In genomic region chr3:38811635-38812034, GRCm38 (mm10) we compare ENCODE assay signal across 14 mouse cellular contexts.
DNase-seq lines count a peak whose midpoint lies in the region; ATAC-seq and TF ChIP-seq lines count a peak whose summit lies in the region.
"Had no signal": no experiment of that assay in that cellular context is flagged by ENCODE, and none has a peak within 500 bp of the region (broad histone marks: within the 10 kb centered on the region; RNA-seq: fewer than 3 reads in every experiment).

No protein-coding gene starts in this region.

- intact Hi-C loops in heart, postnatal 10 days (cut with DNase I): no loop called here

- TF ChIP-seq EP300 in heart, postnatal 0 days (IDR thresholded peaks at IDR 0.05; ENCODE audit: low read depth): no peak
- no peak for TF ChIP-seq EP300 in lung, postnatal 0 days (IDR thresholded peaks at IDR 0.05)

- no peaks in the 10 kb centered on the region for H3K9me3 ChIP-seq in heart, postnatal 0 days (replicated peaks; ENCODE audit: control insufficient read depth, low read length)
- no peaks in the 10 kb centered on the region for H3K9me3 ChIP-seq in lung, postnatal 0 days (ENCODE audit: low read length)
- H3K9me3 ChIP-seq: embryonic facial prominence, embryonic 13.5 days had no signal

- no peaks in the 10 kb centered on the region for H3K27me3 ChIP-seq in heart, postnatal 0 days (ENCODE audit: control insufficient read depth, insufficient read depth, low read length)
- H3K27me3 ChIP-seq in lung, postnatal 0 days (replicated peaks; ENCODE audit: insufficient read depth, low read length): no peaks in the 10 kb centered on the region
- H3K27me3 ChIP-seq: embryonic facial prominence, embryonic 13.5 days had no signal

- ATAC-seq in heart, postnatal 0 days (ENCODE audit: insufficient read depth, low read depth): no peak
- no peak for ATAC-seq in lung, postnatal 0 days
- ATAC-seq: hindbrain, postnatal 0 days had no signal

- H3K4me1 ChIP-seq in heart, postnatal 0 days (ENCODE audit: control insufficient read depth, insufficient read depth): no peaks in the 10 kb centered on the region
- H3K4me1 ChIP-seq in lung, postnatal 0 days (ENCODE audit: insufficient read depth, low read depth, low read length): no peaks in the 10 kb centered on the region

- no peak overlapping the region for H3K4me2 ChIP-seq in heart, postnatal 0 days (ENCODE audit: low read depth, low read length)
- no peak overlapping the region for H3K4me2 ChIP-seq in lung, postnatal 0 days (replicated peaks; ENCODE audit: low read depth, low read length)
- H3K4me2 ChIP-seq: embryonic facial prominence, embryonic 13.5 days had no signal

- H3K27ac ChIP-seq in heart, postnatal 0 days (ENCODE audit: low read depth): no peak overlapping the region
- H3K27ac ChIP-seq in lung, postnatal 0 days (ENCODE audit: low read length): no peak overlapping the region
- H3K27ac ChIP-seq: embryonic facial prominence, embryonic 13.5 days; hindbrain, postnatal 0 days had no signal

- H3K4me3 ChIP-seq in heart, postnatal 0 days (ENCODE audit: low read depth, low read length): no peak overlapping the region
- no peak overlapping the region for H3K4me3 ChIP-seq in lung, postnatal 0 days (ENCODE audit: low read depth, low read length)
- H3K4me3 ChIP-seq: embryonic facial prominence, embryonic 13.5 days had no signal

- H3K9ac ChIP-seq in heart, postnatal 0 days (replicated peaks; ENCODE audit: low read depth, low read length): no peak overlapping the region
- H3K9ac ChIP-seq in lung, postnatal 0 days (replicated peaks; ENCODE audit: low read depth): no peak overlapping the region
- H3K9ac ChIP-seq: embryonic facial prominence, embryonic 13.5 days had no signal

- peak; percentile 25 for TF ChIP-seq CTCF in heart, postnatal 0 days (IDR thresholded peaks at IDR 0.05; ENCODE audit: low read depth)
- TF ChIP-seq CTCF in lung, postnatal 0 days (IDR thresholded peaks at IDR 0.05): peak; percentile 41

- no peaks in the 10 kb centered on the region for H3K36me3 ChIP-seq in heart, postnatal 0 days (replicated peaks; ENCODE audit: control insufficient read depth, insufficient read depth, low read length)
- no peaks in the 10 kb centered on the region for H3K36me3 ChIP-seq in lung, postnatal 0 days (ENCODE audit: insufficient read depth, low read length)
- H3K36me3 ChIP-seq: embryonic facial prominence, embryonic 13.5 days had no signal

- 80% methylated on average over 8 of the region's 8 CpGs for WGBS in heart, postnatal 0 days
- WGBS in lung, postnatal 0 days: 83% methylated on average over 8 of the region's 8 CpGs

- no peak for DNase-seq in heart, postnatal 0 days (ENCODE audit: low spot score)
- no peak for DNase-seq in heart, postnatal 10 days
- DNase-seq in lung, postnatal 0 days (ENCODE audit: low spot score): no peak
- no peak for DNase-seq in lung, postnatal 36 days
- peak; percentile 18 for DNase-seq in NIH3T3 (ENCODE audit: low read depth)
- peak; percentile 10 for DNase-seq in thymus, postnatal 25 days
- no peak for DNase-seq in spleen, adult 18-20 months
- DNase-seq: cerebellum, postnatal 36 days; heart, postnatal 36 days; left cerebral cortex, postnatal 4 days; lung, adult 18-20 months; right cerebral cortex, postnatal 14 days had no signal

Comparison
In these comparisons a context has a peak if more than half of its experiments do, and no peak if none do; other contexts are left out.
1. DNase-seq: peak in NIH3T3 (single experiment) and thymus, postnatal 25 days (single experiment); none in heart, postnatal 0 days (single experiment), heart, postnatal 10 days (0 of 2), lung, postnatal 0 days (single experiment), lung, postnatal 36 days (single experiment) and spleen, adult 18-20 months (0 of 2).